Mouse (Mus musculus): ENCODE data around the gene Wfdc12.

DNA sequence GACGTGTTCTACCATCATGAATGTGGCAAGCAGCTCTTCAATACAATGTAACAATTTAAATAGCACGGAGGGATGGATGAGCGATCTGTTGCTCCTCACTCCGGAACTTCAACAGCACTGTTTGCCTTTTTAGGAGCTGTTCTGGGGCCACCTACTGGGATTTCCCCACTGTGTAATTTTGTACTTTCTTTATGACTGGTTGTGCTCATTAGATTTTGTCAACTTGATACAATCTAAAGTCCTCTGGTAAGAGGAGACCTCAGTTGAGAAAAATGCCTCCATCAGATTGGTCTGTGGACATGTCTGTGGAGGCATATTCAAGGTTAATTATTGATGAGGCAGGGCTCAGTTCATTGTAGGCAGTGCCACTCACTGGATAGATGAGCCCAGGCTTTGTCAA lies 20.5 kb upstream of the Wfdc12 start:
- TF ChIP-seq CTCF (IDR thresholded peaks at IDR 0.05; ENCODE audit: insufficient read depth, low read length) = no peak
- TF ChIP-seq POLR2A (IDR thresholded peaks at IDR 0.05; ENCODE audit: borderline replicate concordance, extremely low read depth, low read depth, low read length) = no peak

All from lung, adult 2 months (tissue).